In the genomic region with DNA sequence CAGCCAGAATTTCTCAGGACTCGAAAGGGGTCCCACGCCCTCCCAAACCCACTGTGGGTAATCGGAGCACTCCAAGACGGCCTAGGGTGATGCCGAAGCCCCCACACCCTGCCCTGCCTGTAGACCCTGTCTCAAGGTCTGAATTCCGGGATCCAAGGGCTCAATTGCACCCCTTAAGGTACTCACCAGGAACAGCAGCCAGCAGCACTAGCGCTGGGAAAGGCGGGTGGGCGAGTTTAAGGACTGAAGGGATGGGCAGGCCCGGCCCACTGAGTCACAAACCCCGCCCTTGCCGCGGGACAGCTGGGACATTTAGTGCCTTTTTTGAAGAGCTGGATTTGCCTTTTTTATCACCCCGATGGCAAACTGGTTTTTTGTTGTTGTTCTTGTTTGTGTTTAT, we compare ENCODE assay signal across 27 mouse cellular contexts. TPM values are rescaled to one million over a fixed set of nuclear protein-coding genes. Genes with fewer than 3 reads are reported as not detected.
DNase-seq lines count a peak whose midpoint lies in the region; ATAC-seq and TF ChIP-seq lines count a peak whose summit lies in the region.
"Had no signal": no experiment of that assay in that cellular context is flagged by ENCODE, and none has a peak within 500 bp of the region (broad histone marks: within the 10 kb centered on the region; RNA-seq: fewer than 3 reads in every experiment).

A gene (minus strand): TSS at position 214 of the 400 bp plus-strand sequence.

- no peaks in the 10 kb centered on the region for H3K27me3 ChIP-seq in hindbrain, postnatal 0 days (ENCODE audit: insufficient read depth, low read length)
- H3K27me3 ChIP-seq in hindbrain, embryonic 10.5 days (ENCODE audit: insufficient read depth, poor library complexity, severe bottlenecking): no peaks in the 10 kb centered on the region
- H3K27me3 ChIP-seq: embryonic facial prominence, embryonic 15.5 days; hindbrain, embryonic 13.5 days; intestine, embryonic 15.5 days; Patski had no signal

- H3K9me3 ChIP-seq in hindbrain, postnatal 0 days (ENCODE audit: low read length): no peaks in the 10 kb centered on the region
- no peaks in the 10 kb centered on the region for H3K9me3 ChIP-seq in hindbrain, embryonic 10.5 days
- H3K9me3 ChIP-seq: embryonic facial prominence, embryonic 15.5 days; forebrain, embryonic 10.5 days; heart, embryonic 13.5 days; hindbrain, embryonic 13.5 days; intestine, embryonic 15.5 days had no signal

- H3K36me3 ChIP-seq in hindbrain, postnatal 0 days (ENCODE audit: insufficient read depth, low read length): no peaks in the 10 kb centered on the region
- H3K36me3 ChIP-seq in hindbrain, embryonic 10.5 days: no peaks in the 10 kb centered on the region
- H3K36me3 ChIP-seq: embryonic facial prominence, embryonic 15.5 days; forebrain, embryonic 10.5 days; heart, embryonic 13.5 days; hindbrain, embryonic 13.5 days; intestine, embryonic 15.5 days had no signal

- no peak within 1 kb of the TSS for H3K9ac ChIP-seq in hindbrain, postnatal 0 days (replicated peaks; ENCODE audit: low read length)
- H3K9ac ChIP-seq: embryonic facial prominence, embryonic 15.5 days; heart, embryonic 13.5 days; hindbrain, embryonic 13.5 days; intestine, embryonic 15.5 days had no signal

- no peak for ATAC-seq in hindbrain, postnatal 0 days
- ATAC-seq: forebrain, embryonic 14.5 days; intestine, embryonic 15.5 days; Patski had no signal

- 42% methylated on average over 14 of the region's 14 CpGs for whole genome bisulfite sequencing in hindbrain, postnatal 0 days
- WGBS in hindbrain, embryonic 10.5 days: 40% methylated on average over 14 of the region's 14 CpGs

- no peak within 1 kb of the TSS for H3K4me3 ChIP-seq in hindbrain, postnatal 0 days (ENCODE audit: low read length)
- H3K4me3 ChIP-seq in hindbrain, embryonic 10.5 days: no peak within 1 kb of the TSS
- H3K4me3 ChIP-seq: embryonic facial prominence, embryonic 15.5 days; erythroblast, embryonic 14.5 days; forebrain, embryonic 10.5 days; heart, embryonic 13.5 days; hindbrain, embryonic 13.5 days; intestine, embryonic 15.5 days had no signal

- no peak within 1 kb of the TSS for H3K4me2 ChIP-seq in hindbrain, postnatal 0 days (ENCODE audit: low read depth, low read length)
- H3K4me2 ChIP-seq: embryonic facial prominence, embryonic 15.5 days; heart, embryonic 13.5 days; hindbrain, embryonic 13.5 days; intestine, embryonic 15.5 days had no signal

- H3K4me1 ChIP-seq in hindbrain, postnatal 0 days (ENCODE audit: insufficient read depth, low read length): no peaks in the 10 kb centered on the region
- H3K4me1 ChIP-seq in hindbrain, embryonic 10.5 days (replicated peaks): no peaks in the 10 kb centered on the region
- H3K4me1 ChIP-seq: embryonic facial prominence, embryonic 15.5 days; forebrain, embryonic 10.5 days; heart, embryonic 13.5 days; hindbrain, embryonic 13.5 days; intestine, embryonic 15.5 days had no signal

- TF ChIP-seq CTCF in hindbrain, postnatal 0 days (IDR thresholded peaks at IDR 0.05; ENCODE audit: low read depth): 0 out of 2 replicates have a peak, but pooled peaks have one; percentile 2

- H3K27ac ChIP-seq in hindbrain, postnatal 0 days: no peak within 1 kb of the TSS
- no peak within 1 kb of the TSS for H3K27ac ChIP-seq in hindbrain, embryonic 10.5 days
- H3K27ac ChIP-seq: embryonic facial prominence, embryonic 15.5 days; forebrain, embryonic 10.5 days; heart, embryonic 13.5 days; hindbrain, embryonic 13.5 days; intestine, embryonic 15.5 days had no signal

- DNase-seq in hindbrain, postnatal 0 days (ENCODE audit: low spot score): no peak
- DNase-seq in hindbrain, embryonic 10.5 days (ENCODE audit: low spot score): no peak
- DNase-seq in ES-CJ7 (ENCODE audit: low read depth, low spot score): peak; percentile 97
- DNase-seq in ZHBTc4 (ENCODE audit: low read depth, low spot score): peak; percentile 96
- DNase-seq in neural tube, embryonic 10.5 days (ENCODE audit: extremely low spot score, low spot score): no peak
- no peak for DNase-seq in spleen, postnatal 10 days (ENCODE audit: low spot score in 2 of 2)
- no peak for DNase-seq in frontal cortex, postnatal 36 days (ENCODE audit: low spot score in 2 of 2)
- DNase-seq: adrenal gland, postnatal 10 days; cerebellum, adult 11-12 months; cerebellum, adult 9-10 months; cerebellum, postnatal 36 days; gastrocnemius, postnatal 36 days; heart, adult 11 months; heart, postnatal 4 days had no signal

RNA-seq across cellular contexts. Expression of the gene that starts here (rescaled TPM):
- total RNA-seq in hindbrain, postnatal 0 days (2014; rRNA removed): not detected in 2 replicates
- polyA plus RNA-seq in hindbrain, postnatal 0 days (2015; fragmentation: Nextera tagmentation; extraction: Ambion mirVana): 0.19 TPM in 2 replicates
- not detected in 2 replicates for polyA plus RNA-seq in hindbrain, embryonic 10.5 days (2016; fragmentation: Nextera tagmentation; extraction: Ambion mirVana)
- total RNA-seq: adrenal gland, postnatal 10 days; adrenal gland, postnatal 4 days; CH12.LX; gastrocnemius, adult 8-10 months; gastrocnemius, postnatal 36 days; heart, postnatal 4 days had no signal
- polyA plus RNA-seq: embryonic facial prominence, embryonic 11.5 days; erythroblast, embryonic 14.5 days; forebrain, embryonic 10.5 days; heart, embryonic 13.5 days; heart, postnatal 0 days; hindbrain, embryonic 13.5 days; intestine, embryonic 15.5 days; Patski had no signal

Comparison
In these comparisons a context has a peak if more than half of its experiments do, and no peak if none do; other contexts are left out.
1. DNase-seq: peak in ES-CJ7 (single experiment) and ZHBTc4 (single experiment); none in hindbrain, postnatal 0 days (single experiment), hindbrain, embryonic 10.5 days (single experiment), neural tube, embryonic 10.5 days (single experiment), spleen, postnatal 10 days (0 of 2) and frontal cortex, postnatal 36 days (0 of 2).